Mouse (Mus musculus) embryonic facial prominence, embryonic 11.5 days (tissue): ENCODE measurements around the gene Arhgap25. TPM values are rescaled to one million over a fixed set of nuclear protein-coding genes. Genes with fewer than 3 reads are reported as not detected.
A peak's percentile ranks its signal among the peaks of the same experiment; 100 is the strongest.

ENCODE experiments used
- ATAC-seq: fragments of 200-750 bp; cut with Nextera tagmentation; replicated peaks from 2 replicates; pipeline ENCODE4 v1.8.0; 2017; ENCODE audit warnings: low read depth; ENCODE audit not compliant: insufficient number of reproducible peaks, low FRiP score, low TSS enrichment
- DNase-seq: peaks from one replicate; pipeline ENCODE4 v3.0.0-alpha.2; 2015; ENCODE audit warnings: low spot score
- H3K27ac ChIP-seq: fragments of 300-500 bp; sonication (generic); replicated peaks from 2 replicates; pipeline ENCODE4 v1.5.1; 2014; ENCODE audit warnings: mild to moderate bottlenecking, low read depth, low read length, control low read depth
- H3K27me3 ChIP-seq: fragments of 300-500 bp; sonication (generic); 2 replicates; pipeline ENCODE4 v1.6.1; 2014; ENCODE audit warnings: mild to moderate bottlenecking, low read length, moderate library complexity, mixed read lengths; ENCODE audit not compliant: control insufficient read depth, insufficient read depth
- H3K36me3 ChIP-seq: fragments of 300-500 bp; sonication (generic); replicated peaks from 2 replicates; pipeline ENCODE4 v1.6.1; 2014; ENCODE audit warnings: low read depth, mild to moderate bottlenecking, low read length, moderate library complexity, mixed read lengths; ENCODE audit not compliant: control insufficient read depth, insufficient read depth
- H3K4me1 ChIP-seq: fragments of 300-500 bp; sonication (generic); 2 replicates; pipeline ENCODE4 v1.6.1; 2014; ENCODE audit warnings: low read length, mixed read lengths; ENCODE audit not compliant: control insufficient read depth, insufficient read depth
- H3K4me2 ChIP-seq: fragments of 300-500 bp; sonication (generic); 2 replicates; pipeline ENCODE4 v1.6.1; 2014; ENCODE audit warnings: low read depth, mild to moderate bottlenecking, control low read depth, low read length, moderate library complexity
- H3K4me3 ChIP-seq: fragments of 300-500 bp; sonication (generic); 2 replicates; pipeline ENCODE4 v1.5.1; 2014; ENCODE audit warnings: low read depth, low read length, control low read depth
- H3K9ac ChIP-seq: fragments of 300-500 bp; sonication (generic); replicated peaks from 2 replicates; pipeline ENCODE4 v1.6.1; 2014; ENCODE audit warnings: mild to moderate bottlenecking, control low read depth, low read length
- H3K9me3 ChIP-seq: fragments of 300-500 bp; sonication (generic); replicated peaks from 2 replicates; pipeline ENCODE4 v1.6.1; 2016; ENCODE audit warnings: mild to moderate bottlenecking, low read length, inconsistent platforms, mixed read lengths; ENCODE audit not compliant: control insufficient read depth
- WGBS: fragments of 180-500 bp; shearing (Covaris S2); extraction: QIAGEN DNeasy Blood & Tissue Kit; methylation state at CpG from one replicate; pipeline ENCODE4 v1.1.7; 2014; 5-methylcytosine and 5-hydroxymethylcytosine counted together
- polyA plus RNA-seq: library from polyadenylated mRNA; unstranded; fragments of >200 nt; fragmentation: Nextera tagmentation; extraction: Ambion mirVana; gene quantifications from 2 replicates; pipeline ENCODE4 v1.2.1, GENCODE M21; 2014

The Arhgap25 gene
- polyA plus RNA-seq, 1 experiment from 2014 or later: 3.9 TPM

DNA sequence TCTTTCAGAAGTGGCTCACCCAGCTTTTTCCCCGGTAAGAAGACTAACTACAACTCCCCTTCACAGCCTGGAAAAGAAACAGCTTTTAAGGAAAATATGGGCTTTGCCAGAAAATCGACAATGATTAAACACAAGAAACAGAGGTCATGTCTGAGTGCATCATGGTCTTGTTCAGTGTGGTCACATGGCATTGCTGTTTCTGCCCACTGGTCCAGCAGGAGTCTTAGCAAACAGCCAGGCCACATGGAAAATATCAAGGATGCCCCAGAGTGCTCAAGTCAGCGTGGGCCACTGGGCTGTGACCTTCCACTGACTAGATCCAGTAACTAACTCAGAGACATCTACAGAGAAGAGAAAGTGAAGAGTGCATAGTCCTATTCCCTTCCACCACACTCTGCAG lies 81.3 kb downstream of the Arhgap25 start:
- WGBS: 73% methylated on average over 3 of the region's 3 CpGs
- Histone ChIP-seq H3K9me3 (no peaks in the 10 kb centered on the region), H3K27ac (no peak overlapping the region), H3K4me2 (no peak overlapping the region), H3K27me3 (no peaks in the 10 kb centered on the region), H3K36me3 (no peaks in the 10 kb centered on the region), H3K9ac (no peak overlapping the region), H3K4me3 (no peak overlapping the region), H3K4me1 (no peaks in the 10 kb centered on the region)
- no peak for DNase-seq
- ATAC-seq: no peak

DNA sequence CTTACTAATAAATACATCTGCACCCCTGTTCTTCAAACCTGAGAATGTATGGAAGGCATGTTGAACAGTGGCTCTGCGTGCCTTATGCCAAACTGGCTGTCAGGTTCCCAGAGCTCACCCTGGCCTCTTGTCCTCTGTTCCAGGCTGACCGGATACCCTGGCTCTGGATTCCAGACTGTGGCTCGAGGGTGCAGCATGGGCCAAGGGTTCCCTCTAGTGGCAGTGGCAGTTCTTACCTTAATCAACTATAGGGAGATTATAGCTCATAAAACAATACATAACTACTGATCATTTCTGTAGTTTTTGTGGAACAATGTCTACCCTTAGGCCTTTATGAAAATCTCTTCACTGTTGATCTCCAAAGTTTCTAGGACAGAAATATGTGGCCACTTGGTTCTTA lies 82.0 kb downstream of the Arhgap25 start:
- H3K36me3 ChIP-seq: no peaks in the 10 kb centered on the region
- no peak overlapping the region for H3K4me3 ChIP-seq
- H3K9me3 ChIP-seq: no peaks in the 10 kb centered on the region
- no peaks in the 10 kb centered on the region for H3K4me1 ChIP-seq
- ATAC-seq: no peak
- no peaks in the 10 kb centered on the region for H3K27me3 ChIP-seq
- H3K27ac ChIP-seq: no peak overlapping the region
- 72% methylated on average over 3 of the region's 3 CpGs for WGBS
- no peak overlapping the region for H3K9ac ChIP-seq
- peak; percentile 12 for DNase-seq
- H3K4me2 ChIP-seq: no peak overlapping the region

DNA sequence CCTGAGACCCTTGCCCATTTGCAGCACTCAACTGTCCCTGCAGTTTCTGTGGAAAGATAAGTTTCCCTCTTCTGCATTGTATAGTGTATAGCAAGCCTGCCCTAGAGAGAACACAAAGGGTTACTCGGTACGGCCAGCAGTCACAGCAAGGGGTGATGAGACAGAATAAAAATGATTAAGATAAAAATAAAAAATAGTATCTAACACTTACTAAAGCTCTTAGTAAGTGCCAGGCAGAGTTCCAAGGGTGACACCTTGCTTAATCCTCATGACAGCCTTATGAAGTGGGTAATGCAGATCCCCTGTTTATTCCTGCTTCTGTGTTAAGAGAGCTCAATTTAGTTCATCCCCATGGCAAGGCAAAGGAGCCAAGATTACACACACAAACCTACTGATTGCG lies 83.5 kb downstream of the Arhgap25 start:
- ATAC-seq: no peak
- 86% methylated on average over 3 of the region's 3 CpGs for WGBS
- H3K27ac ChIP-seq: no peak overlapping the region

DNA sequence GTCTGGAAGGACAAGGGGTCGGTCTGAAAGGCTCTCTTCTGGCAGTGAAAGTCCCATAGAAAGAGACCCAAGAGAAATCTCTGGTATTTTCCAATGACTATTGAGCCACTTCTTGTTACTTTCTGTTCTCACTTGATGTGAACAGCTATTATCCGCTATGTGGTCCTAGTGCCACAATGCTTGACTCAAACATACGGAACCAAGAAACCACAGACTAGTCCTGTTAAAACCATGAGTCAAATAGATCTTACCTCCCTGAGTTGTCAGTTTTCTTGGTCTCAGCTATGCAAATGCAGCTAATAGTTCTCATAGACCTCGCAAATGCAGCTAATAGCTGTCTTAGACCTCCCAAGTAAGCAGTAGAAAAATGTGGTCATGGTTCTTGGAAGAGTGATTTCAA lies 85.8 kb downstream of the Arhgap25 start:
- no peak overlapping the region for H3K4me3 ChIP-seq
- H3K9me3 ChIP-seq: no peaks in the 10 kb centered on the region
- no peaks in the 10 kb centered on the region for H3K4me1 ChIP-seq
- no peak overlapping the region for H3K4me2 ChIP-seq
- H3K9ac ChIP-seq: no peak overlapping the region
- DNase-seq (no peak), ATAC-seq (no peak)
- 87% methylated on average over 4 of the region's 4 CpGs for WGBS
- no peaks in the 10 kb centered on the region for H3K27me3 ChIP-seq
- no peak overlapping the region for H3K27ac ChIP-seq
- no peaks in the 10 kb centered on the region for H3K36me3 ChIP-seq

More for the DNA sequence above, 83.5 kb downstream of the Arhgap25 start:
- Histone ChIP-seq H3K9ac (no peak overlapping the region), H3K4me1 (no peaks in the 10 kb centered on the region), H3K4me3 (no peak overlapping the region), H3K27me3 (no peaks in the 10 kb centered on the region), H3K4me2 (no peak overlapping the region), H3K36me3 (no peaks in the 10 kb centered on the region), H3K9me3 (no peaks in the 10 kb centered on the region)
- no peak for DNase-seq

DNA sequence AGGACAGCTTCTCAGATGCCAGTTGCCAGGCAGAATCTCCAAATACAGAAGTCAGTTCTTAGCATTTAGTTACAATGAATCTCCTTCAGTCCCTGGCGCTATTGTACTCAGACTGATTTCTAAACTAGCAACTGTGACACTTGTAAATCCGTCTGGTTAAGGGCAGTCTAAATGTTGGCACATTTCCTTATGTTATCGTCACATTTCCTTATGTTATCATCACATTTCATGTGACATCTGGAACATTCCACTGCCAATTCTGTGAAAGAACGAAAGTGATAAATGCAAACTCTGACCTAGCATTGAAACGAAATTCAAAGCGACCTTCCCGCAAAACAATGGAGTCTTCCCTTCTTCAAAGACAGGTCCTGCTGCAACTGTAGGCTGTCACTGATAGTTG lies 87.8 kb downstream of the Arhgap25 start:
- no peaks in the 10 kb centered on the region for H3K9me3 ChIP-seq
- no peaks in the 10 kb centered on the region for H3K36me3 ChIP-seq
- H3K4me3 ChIP-seq: no peak overlapping the region
- WGBS: 86% methylated on average over 7 of the region's 7 CpGs
- no peak overlapping the region for H3K9ac ChIP-seq
- H3K27me3 ChIP-seq: no peaks in the 10 kb centered on the region
- no peak overlapping the region for H3K27ac ChIP-seq
- ATAC-seq: no peak
- no peak overlapping the region for H3K4me2 ChIP-seq
- DNase-seq: no peak
- no peaks in the 10 kb centered on the region for H3K4me1 ChIP-seq

DNA sequence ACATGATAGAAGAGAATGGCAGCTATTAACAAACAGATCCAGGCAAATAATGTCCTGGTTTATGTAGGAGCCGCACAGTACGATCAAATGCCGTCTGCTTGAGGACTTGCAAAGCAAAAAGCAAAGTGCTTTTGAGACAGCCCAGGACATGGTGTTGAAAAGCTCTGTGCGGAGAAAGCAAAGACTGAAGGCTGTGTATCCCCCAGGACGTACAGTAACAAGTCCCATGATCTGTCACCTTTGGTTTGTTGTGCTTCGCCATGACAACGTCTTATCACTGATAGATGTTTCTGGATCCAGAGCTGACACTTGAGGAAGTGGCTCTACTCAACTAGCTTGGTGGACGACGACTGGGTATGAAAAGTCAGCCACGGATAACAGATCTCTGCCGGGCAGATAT lies 89.8 kb downstream of the Arhgap25 start:
- WGBS: 85% methylated on average over 11 of the region's 11 CpGs
- H3K4me2 ChIP-seq: no peak overlapping the region
- H3K9me3 ChIP-seq: no peaks in the 10 kb centered on the region
- H3K9ac ChIP-seq: no peak overlapping the region
- H3K27ac ChIP-seq: no peak overlapping the region
- no peak overlapping the region for H3K4me3 ChIP-seq
- no peaks in the 10 kb centered on the region for H3K36me3 ChIP-seq
- no peak for ATAC-seq
- no peaks in the 10 kb centered on the region for H3K4me1 ChIP-seq
- DNase-seq: no peak
- no peaks in the 10 kb centered on the region for H3K27me3 ChIP-seq

DNA sequence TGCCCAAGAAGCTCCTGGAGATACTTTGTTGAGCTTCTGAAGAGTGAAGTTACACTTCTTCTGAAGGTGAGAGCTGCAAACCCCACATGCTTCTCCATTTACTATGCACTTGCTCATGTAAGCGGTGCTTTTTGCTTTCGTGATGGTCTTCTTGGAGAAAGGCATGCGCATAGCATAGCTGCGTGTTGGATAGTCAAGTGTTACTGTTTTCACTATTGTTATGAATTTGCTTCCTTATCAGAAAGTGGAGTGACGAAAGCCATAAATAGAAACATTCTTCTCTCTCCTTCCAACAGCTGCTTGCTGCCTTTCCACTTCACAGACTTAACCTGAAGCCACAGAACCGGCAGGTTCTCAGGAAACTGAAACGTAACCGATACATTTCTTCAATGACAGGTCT lies 96.3 kb downstream of the Arhgap25 start:
- Histone ChIP-seq H3K9me3 (no peaks in the 10 kb centered on the region), H3K4me2 (no peak overlapping the region), H3K36me3 (no peaks in the 10 kb centered on the region), H3K27ac (no peak overlapping the region), H3K27me3 (no peaks in the 10 kb centered on the region), H3K4me3 (no peak overlapping the region), H3K9ac (no peak overlapping the region), H3K4me1 (no peaks in the 10 kb centered on the region)
- DNase-seq (no peak), ATAC-seq (no peak)
- WGBS: 86% methylated on average over 8 of the region's 8 CpGs

DNA sequence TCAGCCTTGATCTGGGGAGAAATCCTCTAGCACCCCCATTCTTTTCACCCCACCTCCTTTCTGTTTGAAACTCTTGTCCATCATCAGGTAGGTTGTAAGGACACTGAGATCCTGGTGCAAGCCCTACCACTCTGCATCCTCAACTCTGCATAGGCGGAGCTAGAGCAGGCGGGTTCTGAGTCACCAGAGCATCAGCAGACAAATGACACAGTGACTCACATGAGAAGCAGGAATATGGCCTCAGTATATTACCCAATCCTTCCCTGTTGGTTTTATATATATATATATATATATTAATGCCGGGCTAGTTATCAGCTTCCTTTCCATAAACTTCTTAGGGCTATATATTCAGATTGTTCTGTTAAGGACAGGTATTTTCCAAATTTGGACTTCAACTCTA lies 97.3 kb downstream of the Arhgap25 start:
- H3K27me3 ChIP-seq: no peaks in the 10 kb centered on the region
- no peak overlapping the region for H3K4me2 ChIP-seq
- H3K9ac ChIP-seq: no peak overlapping the region
- WGBS: 91% methylated on average over 3 of the region's 3 CpGs
- H3K4me1 ChIP-seq: no peaks in the 10 kb centered on the region
- no peak overlapping the region for H3K4me3 ChIP-seq
- no peak overlapping the region for H3K27ac ChIP-seq
- DNase-seq: no peak
- H3K9me3 ChIP-seq: no peaks in the 10 kb centered on the region
- H3K36me3 ChIP-seq: no peaks in the 10 kb centered on the region
- ATAC-seq: no peak
